Mouse (Mus musculus): ENCODE results near the gene Dmkn.
"Not testable (repeated sequence)": the region's sequence is repeated elsewhere in the genome, so short reads cannot be mapped to it uniquely, and the experiment has no call there.

Gene Dmkn

DNA sequence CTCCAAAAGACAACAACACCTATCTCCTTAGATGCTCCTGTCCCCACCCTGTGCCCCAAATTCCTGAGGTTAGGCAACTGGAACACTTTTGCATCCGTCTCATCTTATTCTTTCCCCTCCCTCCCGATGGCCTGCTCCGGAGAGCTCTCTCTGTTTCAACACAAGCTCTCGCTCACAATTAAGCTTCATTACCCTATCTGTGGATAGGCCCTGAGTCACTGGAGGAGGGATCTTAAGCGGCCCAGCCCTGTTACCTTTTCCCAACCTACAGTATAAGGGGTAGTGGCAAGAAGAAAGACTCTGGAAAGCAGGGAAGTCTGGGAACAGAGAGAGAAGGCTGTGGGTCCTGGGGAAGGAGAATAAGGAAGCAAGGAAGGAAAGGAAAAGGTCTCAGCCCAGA lies at the start of gene Dmkn:
Gene Dmkn, plus strand, starts transcription at position 301 of the 400 bp plus-strand sequence.
- DNase-seq (ENCODE audit: low spot score) = no peak

DNA sequence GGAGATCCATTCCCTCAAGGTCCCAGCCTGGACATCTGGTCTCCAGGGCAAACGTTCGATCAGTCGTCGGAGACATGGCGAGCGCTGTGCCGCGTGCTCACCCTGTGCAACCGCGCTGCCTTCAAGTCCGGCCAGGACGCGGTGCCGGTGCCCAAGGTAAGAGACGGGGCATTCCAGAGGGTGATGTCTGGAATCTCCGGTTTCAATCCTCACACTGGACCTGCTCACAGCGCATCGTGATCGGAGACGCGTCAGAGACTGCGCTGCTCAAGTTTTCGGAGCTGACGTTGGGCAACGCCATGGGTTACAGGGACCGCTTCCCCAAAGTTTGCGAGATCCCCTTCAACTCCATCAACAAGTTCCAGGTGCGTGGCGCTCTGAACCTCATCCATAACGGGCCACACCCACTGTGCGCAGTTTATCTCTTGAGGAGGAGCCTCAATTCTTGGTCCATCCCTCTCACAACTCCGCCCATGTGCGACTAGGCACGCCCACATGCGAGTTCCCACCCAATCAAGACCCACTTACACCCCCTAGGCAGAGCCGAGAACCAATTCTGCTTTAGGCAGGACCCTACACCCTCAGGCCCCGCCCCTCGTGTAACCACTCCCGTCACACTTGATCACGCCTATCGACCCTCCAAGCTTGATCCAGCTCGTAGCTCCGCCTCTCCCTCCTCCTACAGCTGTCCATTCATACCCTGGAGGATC lies 46.4 kb upstream of the Dmkn start:
- DNase-seq (ENCODE audit: low spot score) = peak; percentile 23

DNA sequence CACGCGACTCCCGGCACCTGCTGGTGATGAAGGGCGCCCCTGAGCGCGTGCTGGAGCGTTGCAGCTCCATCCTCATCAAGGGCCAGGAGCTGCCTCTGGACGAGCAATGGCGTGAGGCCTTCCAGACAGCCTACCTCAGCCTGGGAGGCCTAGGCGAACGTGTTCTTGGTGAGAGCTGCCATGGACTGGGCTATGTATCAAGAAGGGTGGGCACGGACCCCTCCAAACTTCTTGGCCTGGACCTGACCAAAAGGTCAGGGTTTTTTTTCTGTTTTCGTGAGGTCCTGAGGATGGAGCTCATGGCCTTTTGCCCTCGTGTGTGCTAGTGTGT lies 45.9 kb upstream of the Dmkn start:
- no peak for DNase-seq (ENCODE audit: low spot score)

DNA sequence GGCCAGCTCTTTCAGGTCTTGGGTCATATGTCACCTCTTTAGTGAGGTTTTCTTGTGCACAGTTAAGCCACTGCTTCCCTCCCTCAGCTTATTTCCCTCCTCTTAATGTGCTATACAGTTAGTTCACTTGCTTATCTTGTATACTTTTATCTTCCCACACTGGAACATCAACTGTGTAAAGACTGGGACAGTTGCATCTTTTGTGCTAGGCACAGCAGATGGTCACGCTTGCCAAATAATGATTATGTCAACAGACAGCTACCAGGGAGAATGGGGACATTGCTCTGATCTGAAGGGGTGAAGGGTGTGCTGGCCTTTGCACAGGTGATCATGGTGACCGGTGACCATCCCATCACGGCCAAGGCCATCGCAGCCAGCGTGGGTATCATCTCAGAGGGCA lies 43.9 kb upstream of the Dmkn start:
- DNase-seq (ENCODE audit: low spot score) = no peak

DNA sequence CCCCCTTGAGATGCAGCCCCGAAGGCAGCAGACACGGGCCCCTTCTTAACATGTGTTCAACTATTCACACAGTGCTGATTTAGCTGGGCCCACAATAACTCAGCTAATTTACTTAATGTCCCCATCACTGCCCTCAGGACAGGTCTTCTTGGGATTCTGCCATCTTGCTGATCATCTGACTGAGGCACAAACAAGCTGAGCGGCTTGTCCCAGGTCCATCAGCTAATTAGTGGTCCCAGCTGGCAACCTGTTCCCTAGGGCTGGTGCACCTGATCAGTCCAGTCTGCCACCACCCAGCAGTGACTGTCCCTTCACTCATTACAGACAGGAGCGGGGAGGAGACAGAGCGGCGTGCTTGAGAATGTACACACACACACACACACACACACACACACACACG lies 42.3 kb upstream of the Dmkn start:
- DNase-seq (ENCODE audit: low spot score) = no peak

DNA sequence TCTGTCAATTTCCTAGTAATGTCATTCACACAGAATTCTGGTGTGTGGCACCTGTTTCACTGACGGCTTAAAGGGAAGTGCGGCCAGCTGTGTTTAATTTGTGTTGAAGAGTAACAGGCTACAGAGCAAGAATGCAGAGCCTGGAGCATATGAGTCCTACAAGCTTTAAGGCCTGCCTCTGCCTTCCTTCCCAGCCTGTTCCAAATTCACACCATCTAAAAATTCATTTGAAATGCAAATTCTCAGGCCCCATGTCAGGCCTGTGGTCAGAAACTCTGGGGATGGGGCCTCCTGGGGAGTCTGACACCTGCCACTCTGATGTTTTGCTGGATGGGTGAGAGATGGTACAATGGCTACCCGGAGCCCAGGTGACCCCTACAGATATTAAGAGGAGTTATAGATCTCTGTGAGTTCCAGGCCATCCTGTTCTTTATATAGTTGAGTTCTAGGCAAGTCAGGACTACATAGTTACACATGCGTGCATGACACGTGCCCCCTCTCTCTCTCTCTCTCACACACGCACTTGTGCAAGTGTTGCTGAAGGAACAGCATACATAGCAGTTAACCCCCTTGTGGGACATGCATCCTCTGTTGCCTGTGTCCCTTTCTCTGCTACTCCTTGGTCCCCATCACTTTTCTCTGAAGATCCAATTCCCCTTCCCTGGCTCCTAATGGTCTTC lies 40.1 kb upstream of the Dmkn start:
- no peak for DNase-seq (ENCODE audit: low spot score)

DNA sequence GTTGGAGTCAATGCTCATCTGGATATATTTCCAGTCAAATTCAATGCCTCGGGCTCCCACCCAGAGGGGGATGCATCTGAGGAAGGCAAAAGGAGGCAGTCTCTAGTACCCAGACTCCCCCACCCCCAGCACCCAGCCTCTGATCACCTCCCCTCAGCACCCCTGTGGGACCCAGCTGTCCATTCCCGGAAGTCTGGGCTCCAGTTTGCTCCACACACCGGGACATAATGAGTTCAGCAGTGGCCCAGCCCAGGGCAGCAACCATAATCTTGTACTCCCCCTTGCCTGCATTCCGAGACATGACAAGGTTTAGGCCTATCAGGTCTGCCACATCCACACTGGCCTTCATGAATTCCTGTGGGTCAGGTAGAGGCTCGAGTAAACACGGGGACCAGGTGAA lies 35.3 kb upstream of the Dmkn start:
- DNase-seq (ENCODE audit: low spot score) = no peak

DNA sequence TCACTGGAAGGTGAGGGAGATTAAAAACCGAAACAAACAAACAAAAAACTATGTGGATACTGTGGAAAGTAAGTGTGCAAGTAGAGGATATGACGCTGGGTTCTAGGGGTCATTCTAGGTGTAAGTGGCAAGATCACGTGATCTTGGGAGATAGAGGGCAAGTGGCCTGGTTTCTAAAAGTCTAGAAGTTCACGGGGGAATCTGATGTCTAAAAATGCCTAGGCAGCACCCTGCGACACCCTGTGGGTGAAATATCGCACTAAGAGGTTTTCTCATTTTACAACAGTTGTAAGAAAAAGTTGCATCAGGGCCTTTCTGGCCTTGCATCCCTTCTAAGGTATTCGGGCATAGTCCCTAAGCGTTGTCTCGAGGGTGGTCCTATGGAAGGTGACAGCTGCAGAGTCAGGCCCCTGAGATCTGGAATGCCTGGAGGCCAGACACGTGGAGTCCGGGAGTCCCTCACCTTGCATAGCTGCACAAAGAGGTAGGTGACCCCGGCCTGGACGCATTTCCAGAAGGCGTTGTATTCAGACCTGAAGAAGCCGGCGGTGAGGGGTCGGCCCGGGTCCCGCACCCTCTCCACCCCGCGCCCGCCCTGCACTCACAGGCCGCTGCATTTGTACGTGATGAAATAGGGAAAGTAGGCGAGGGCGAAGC lies 34.7 kb upstream of the Dmkn start:
- no peak for DNase-seq (ENCODE audit: low spot score)

DNA sequence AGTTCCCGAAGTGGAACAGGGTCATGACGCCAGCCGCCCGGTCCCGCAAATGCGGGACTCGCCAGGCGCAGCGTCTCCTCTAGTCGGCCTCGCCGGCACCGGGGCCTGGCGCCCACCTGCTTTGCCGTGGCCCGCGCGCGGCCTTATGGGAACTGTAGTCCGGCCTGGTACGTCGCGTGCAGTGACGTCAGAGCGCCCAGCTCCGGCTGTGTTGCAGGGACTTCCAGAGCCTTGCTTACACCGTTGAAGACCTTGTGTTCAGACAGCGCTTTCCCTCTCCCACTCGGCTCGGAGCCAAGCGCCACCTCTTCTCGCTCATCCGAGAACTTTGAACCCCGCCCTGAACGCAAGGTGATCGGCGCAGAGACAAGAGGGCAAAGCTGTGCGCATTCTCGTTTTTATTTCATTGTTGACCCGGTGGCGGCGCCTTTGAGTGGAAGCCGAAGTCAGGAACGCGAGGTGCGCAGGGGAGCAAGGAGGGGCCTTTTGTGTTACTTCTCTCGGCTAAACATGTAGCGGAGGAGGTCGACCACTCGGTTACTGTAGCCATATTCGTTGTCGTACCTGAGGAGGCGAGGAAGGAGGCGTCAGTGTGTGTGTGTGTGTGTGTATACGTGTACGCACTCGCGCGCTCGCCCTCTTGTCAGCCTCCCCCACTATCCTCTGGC lies 34.0 kb upstream of the Dmkn start, which contains the start of gene Tmem147:
Gene Tmem147, minus strand, starts transcription at position 145 of the 668 bp plus-strand sequence.
- peak; percentile 94 for DNase-seq (ENCODE audit: low spot score)

DNA sequence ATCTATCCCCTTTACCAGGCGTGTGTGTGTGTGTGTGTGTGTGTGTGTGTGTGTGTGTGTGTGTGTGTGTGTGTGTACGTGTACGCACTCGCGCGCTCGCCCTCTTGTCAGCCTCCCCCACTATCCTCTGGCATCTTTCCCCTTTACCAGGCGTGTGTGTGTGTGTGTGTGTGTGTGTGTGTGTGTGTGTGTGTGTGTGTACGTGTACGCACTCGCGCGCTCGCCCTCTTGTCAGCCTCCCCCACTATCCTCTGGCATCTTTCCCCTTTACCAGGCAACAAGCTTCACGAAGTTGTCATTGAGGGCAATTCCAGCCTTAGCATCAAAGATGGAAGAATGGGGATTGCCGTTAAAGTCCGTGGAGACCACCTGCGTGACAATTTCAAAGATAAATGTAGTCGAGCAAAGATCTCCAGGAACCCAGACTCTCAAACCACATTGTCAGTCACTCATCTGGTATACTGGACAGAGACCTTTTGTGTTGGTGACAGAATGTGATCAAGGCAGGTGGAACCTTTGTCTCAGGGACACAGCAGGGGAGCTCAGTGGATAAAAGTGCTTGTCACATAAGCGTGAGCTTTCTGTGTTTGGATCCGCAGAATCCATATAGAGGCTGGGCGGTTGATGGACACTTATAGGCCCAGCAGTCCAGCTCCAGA lies 33.4 kb upstream of the Dmkn start:
- DNase-seq (ENCODE audit: low spot score) = not testable (repeated sequence)

DNA sequence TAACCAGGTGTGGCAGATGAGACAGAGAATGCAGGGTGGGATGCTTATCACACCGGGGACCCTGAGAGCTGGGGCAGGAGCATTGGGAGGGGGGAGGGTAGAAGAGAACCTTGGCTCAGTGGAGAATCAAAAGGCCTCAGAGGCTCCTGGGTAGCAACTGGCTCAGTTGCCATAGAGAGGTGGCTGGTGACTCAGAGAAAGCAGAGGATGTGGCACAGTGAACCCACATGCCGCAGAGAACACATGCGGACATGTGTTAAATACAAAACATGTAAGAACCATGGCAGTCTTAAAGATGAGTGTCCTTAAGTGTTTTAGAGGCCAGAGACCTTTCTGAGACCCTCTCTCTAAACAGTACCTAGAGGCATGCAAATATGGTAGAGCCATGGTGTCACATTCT lies 27.3 kb upstream of the Dmkn start:
- DNase-seq (ENCODE audit: low spot score) = no peak

DNA sequence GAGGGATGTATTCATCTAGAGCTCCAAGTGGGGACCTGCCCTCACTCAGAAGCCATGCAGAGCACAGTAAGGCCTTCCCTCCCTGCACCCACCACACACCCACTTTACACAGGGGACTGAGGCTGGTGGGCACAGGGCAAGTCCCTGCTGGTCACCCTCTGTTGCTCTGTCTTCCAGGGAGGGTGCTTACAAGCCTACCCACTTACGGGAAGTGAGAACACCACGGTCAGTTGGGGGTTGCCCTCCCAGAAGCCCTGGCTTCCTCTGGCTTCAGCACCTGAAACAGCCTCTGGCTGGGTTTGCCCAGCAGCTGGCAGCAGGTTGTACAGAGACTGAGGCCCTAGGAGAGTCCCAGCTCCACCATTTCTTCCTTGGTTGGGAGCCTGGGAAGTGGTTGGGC lies 21.0 kb upstream of the Dmkn start:
- DNase-seq (ENCODE audit: low spot score) = not testable (repeated sequence)

DNA sequence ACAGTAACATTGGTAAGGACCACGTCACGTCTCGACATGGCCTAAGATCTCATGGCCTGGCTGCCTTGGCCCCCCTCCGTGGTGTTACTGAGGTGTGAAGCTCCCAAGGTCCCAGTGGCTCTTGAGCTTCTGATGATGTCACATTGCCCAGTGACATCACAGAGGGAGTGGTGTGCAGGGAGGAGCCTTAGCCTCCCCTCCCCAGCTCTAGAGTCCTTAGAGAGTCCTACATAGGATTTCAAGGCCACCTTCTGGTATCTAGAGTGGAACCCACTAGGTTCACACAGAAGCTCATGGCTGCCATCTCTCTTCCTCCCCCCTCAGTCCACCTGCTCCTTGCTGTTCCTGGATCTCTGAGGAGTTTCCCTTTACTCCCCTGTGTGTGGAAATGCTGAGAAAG lies 19.9 kb upstream of the Dmkn start, which contains the start of gene Gapdhs:
Gene Gapdhs, minus strand, starts transcription at position 65 of the 400 bp plus-strand sequence.
- not testable (repeated sequence) for DNase-seq (ENCODE audit: low spot score)

DNA sequence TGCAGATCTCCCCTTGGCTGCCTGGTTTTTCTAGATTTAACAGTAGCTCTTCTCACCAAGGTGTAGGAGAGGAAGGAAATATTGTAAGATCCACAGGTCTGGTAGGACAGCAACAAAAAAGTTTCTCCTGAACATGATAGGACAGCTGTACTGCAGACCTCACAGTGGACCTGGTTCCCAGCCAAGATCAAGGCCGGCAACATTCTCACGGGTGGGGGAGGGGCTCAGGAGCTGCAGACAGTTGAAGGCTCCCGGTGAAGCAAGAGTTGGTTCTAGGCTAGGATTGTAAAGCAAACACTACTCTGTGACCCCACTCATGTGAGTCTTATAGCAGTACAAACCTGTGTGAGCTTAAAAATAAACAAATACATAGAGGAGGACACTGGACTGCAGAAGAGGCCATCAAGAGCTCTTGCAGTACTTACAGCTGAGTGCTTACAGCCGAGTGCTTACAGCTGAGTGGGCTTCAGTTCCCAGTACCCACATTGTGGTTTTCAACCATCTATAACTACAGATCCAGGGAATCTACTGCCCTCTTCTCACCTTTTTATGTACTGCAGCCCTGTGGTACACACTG lies 19.4 kb upstream of the Dmkn start:
- DNase-seq (ENCODE audit: low spot score) = peak; percentile 47

DNA sequence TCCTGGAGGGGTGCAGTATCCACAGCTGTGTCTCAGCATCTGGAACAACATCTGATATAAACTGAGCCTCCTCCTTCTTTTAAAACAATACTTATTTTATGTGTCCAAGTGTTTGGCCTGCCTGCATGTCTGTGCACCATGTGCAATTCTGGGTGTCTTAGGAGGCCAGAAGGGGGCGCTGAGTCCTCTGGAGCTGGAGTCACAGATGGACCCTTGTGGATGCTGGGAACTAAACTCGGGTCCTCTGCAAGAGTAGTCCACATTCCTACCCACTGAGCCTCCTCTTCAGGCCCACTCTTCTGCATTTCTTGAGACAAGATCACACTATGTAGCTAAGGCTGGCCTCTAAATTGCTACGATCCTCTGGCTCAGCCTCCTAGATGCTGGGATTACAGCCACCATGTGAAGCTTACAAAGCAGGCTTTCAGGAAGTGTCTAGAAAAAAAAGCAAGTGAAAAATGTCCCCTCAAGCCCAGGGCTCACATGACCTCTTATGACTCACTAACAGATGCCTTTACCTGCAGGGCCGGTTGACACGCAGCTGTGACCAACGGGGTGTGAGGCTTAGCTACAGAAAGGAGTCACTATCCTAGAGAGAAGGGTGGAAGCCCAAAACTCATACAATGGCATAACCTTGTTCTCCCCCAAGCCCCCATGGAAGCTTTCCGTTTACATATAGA lies 15.9 kb upstream of the Dmkn start:
- DNase-seq (ENCODE audit: low spot score) = peak; percentile 25

DNA sequence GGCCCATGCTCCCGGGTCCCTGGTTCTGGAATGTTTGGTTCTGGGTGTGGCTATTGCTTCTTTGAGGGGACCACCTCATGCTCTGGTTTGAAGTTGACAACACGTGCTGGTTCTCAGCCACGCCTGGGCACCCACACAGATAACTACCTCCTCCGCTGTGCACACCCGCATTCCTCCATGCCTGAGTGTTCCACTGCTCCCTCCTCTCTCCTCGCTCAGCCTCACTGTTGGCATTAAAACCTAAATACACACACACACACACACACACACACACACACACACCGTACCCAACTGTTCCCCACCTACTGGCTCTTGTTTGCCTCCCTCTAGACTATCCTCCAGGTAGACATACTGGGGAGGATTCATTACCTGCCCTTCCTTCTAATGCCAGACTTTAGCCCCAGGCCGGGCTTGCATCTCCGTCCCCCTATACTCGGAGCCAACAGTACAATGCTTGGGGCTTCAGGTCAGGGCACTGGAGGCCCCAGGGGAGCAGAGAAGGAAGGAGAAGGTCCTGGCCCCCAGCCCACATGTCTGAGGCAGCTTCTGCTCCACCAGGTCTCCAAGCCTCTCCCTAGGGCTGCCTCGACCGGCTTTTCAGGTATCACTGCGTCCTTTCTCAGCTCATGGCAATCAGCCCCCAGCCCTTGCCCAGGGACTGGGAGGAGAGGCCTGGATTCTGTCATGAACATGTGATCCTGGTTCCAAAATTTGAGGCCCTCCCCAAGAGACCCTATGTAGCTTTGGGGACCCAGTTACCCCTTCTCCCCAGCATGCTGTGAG lies 13.5 kb upstream of the Dmkn start:
- peak; percentile 35 for DNase-seq (ENCODE audit: low spot score)

DNA sequence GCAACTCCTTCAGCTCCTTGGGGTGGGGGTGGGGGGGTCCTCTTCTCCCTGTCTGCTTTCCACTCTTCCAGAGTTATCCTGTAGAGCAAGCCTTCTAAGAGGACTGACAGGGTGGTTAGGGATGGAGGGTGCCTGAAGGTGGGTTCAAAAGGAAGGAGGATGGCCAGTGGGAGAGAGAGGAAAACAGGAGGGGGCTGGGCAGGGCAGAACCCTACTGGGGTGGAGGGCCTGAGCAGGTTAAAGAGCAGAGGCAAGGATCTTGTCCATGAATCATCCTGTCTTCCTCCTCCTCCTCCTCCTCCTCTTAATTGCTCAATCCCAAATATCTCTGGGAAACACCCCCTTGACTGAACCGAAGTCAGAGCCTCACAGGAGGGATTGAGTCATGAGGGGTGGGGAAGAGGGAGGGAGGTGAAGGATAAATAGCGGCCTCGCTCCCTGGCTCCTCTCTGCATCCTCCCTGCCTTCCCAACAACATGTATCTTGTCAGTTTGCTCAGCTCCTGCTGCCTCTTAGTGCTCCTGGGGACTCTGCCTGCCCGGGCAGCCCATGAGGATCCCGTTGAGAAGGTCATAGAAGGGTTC lies 12.4 kb upstream of the Dmkn start, which contains the start of gene Sbsn:
Gene Sbsn, plus strand, starts transcription at position 386 of the 584 bp plus-strand sequence.
- DNase-seq (ENCODE audit: low spot score) = no peak

DNA sequence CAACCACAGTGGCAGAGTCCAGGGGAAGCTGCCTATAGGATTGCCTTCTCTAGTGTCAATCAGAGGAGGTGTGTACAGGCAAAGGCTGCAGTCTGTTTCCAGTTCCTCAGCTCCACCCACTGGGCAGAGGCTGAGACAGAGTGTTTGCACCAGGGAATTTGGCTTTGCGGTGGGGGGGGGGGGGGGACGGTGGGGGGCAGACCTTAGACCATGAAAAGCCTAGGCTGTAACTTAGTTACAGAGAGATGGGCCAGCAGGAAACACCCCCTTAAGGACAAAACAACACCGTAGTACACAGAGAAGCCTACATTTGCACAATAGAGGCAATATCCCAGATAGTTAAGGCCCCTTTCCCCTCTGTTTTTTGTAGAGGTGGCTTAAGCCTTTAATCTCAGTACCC lies 6.6 kb upstream of the Dmkn start:
- DNase-seq (ENCODE audit: low spot score) = no peak

DNA sequence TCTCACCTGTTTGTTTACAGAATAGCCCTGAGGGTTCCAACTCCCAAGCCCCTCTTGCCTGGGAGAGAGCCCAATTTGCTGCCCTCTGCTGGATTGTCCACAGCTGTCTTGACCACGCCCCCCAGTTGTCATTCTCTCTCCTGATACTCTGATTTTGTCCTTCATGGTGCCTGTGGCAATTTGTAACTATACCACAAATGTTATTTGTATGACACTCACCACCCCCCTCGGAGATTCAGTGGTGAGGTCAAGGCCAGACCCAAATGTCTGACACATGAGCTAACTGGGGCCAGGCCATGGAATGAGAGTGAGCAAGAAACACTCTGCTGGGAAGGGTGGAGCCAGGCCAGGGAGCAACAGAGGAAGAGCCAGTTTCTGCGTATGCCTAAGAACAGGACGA lies 4.7 kb upstream of the Dmkn start:
- peak; percentile 37 for DNase-seq (ENCODE audit: low spot score)
